Comparison of ENCODE assay signal across 11 mouse cellular contexts in the genomic region with DNA sequence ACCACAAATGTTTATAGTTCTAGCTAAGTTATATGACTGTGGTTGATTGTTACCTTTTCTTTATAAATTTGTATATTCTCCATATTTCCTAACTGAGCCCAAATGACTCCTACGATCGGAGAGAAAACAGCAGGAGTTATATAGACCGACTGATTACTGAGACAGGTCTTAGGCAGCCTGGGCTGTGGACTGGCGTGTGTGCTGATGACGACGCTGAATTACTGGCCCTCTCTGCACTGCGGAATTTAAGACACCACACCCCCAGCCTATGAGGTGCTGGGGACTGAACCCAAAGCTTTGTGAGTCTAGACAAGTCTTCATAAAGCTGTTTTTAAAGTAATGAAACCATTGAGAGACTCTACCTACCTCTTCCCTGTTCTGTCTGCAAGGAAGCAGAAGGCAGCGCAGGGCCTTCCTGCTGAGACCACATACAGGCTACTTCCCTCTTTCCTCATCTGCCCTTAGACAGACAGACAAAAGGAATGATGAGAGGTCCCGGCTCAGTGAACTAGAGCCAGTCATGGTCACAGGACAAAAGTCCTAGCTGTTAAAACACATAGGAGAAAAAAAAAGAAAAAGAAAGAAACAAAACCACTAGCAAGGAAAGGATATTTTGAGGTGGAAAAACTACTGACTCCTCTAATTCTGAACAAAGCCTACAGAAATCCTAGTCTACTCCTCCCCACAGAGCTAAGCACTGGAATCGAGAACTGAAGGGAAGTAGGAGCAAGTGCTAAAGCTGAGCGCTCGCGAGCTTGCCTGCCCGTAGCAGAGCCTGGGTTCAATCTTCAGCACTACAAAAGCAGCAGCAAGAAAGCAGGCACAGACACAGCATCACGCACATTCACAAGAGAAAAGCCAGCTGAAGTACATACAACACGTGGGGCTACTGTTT. TPM values are rescaled to one million over a fixed set of nuclear protein-coding genes. Genes with fewer than 3 reads are reported as not detected.
A peak's percentile ranks its signal among the peaks of the same experiment; 100 is the strongest.
DNase-seq lines count a peak whose midpoint lies in the region; ATAC-seq and TF ChIP-seq lines count a peak whose summit lies in the region.
"Had no signal": no experiment of that assay in that cellular context is flagged by ENCODE, and none has a peak within 500 bp of the region (broad histone marks: within the 10 kb centered on the region; RNA-seq: fewer than 3 reads in every experiment).

No protein-coding gene starts in this region.

- no peaks in the 10 kb centered on the region for H3K27me3 ChIP-seq in forebrain, embryonic 11.5 days (ENCODE audit: control insufficient read depth, insufficient read depth, low read length)
- no peaks in the 10 kb centered on the region for H3K27me3 ChIP-seq in forebrain, postnatal 0 days (ENCODE audit: insufficient read depth, low read length)
- H3K27me3 ChIP-seq in midbrain, embryonic 11.5 days (ENCODE audit: control insufficient read depth, insufficient read depth, low read length): no peaks in the 10 kb centered on the region
- H3K27me3 ChIP-seq in midbrain, postnatal 0 days (ENCODE audit: insufficient read depth, low read length): no peaks in the 10 kb centered on the region
- no peaks in the 10 kb centered on the region for H3K27me3 ChIP-seq in limb, embryonic 12.5 days
- H3K27me3 ChIP-seq: embryonic facial prominence, embryonic 13.5 days; stomach, embryonic 15.5 days had no signal

- DNase-seq in forebrain, embryonic 11.5 days (ENCODE audit: low spot score): no peak
- DNase-seq in forebrain, postnatal 0 days: no peak
- peak; percentile 87 for DNase-seq in midbrain, embryonic 11.5 days (ENCODE audit: low spot score, missing footprints)
- no peak for DNase-seq in midbrain, postnatal 0 days (ENCODE audit: low spot score)
- DNase-seq in gastrocnemius, adult 8-10 months (ENCODE audit: low spot score in 2 of 2): no peak
- DNase-seq in cerebellum, postnatal 4 days (ENCODE audit: low spot score in 2 of 2): no peak

- ATAC-seq in forebrain, embryonic 11.5 days (replicated peaks; ENCODE audit: low FRiP score): no peak
- no peak for ATAC-seq in forebrain, postnatal 0 days
- no peak for ATAC-seq in midbrain, embryonic 11.5 days (ENCODE audit: low FRiP score)
- ATAC-seq in midbrain, postnatal 0 days (ENCODE audit: low FRiP score): no peak
- ATAC-seq in limb, embryonic 12.5 days (ENCODE audit: insufficient number of reproducible peaks, insufficient read depth, low FRiP score, low TSS enrichment, low read depth): no peak
- ATAC-seq in neutrophil, adult 5-6 weeks (ENCODE audit: extremely low read depth, insufficient number of reproducible peaks, low FRiP score, poor library complexity, severe bottlenecking): peak; percentile 53; the same call in 1 of the 2 replicates

- no peak overlapping the region for H3K27ac ChIP-seq in forebrain, embryonic 11.5 days (ENCODE audit: low read depth, low read length)
- H3K27ac ChIP-seq in forebrain, postnatal 0 days (ENCODE audit: low read depth, low read length): no peak overlapping the region
- no peak overlapping the region for H3K27ac ChIP-seq in midbrain, embryonic 11.5 days (ENCODE audit: low read depth, low read length)
- no peak overlapping the region for H3K27ac ChIP-seq in midbrain, postnatal 0 days (ENCODE audit: low read depth, low read length)
- H3K27ac ChIP-seq in limb, embryonic 12.5 days: peak overlapping the region; percentile 12; the same call in 1 of the 2 replicates
- H3K27ac ChIP-seq: embryonic facial prominence, embryonic 13.5 days; kidney, postnatal 0 days; stomach, embryonic 15.5 days had no signal

- H3K36me3 ChIP-seq in forebrain, embryonic 11.5 days (ENCODE audit: control insufficient read depth, insufficient read depth, low read length): no peaks in the 10 kb centered on the region; the same call in 1 of the 2 replicates
- H3K36me3 ChIP-seq in forebrain, postnatal 0 days (ENCODE audit: insufficient read depth): 0 out of 2 replicates have a peak, but pooled peaks cover 4% of the 10 kb centered on the region
- H3K36me3 ChIP-seq in midbrain, embryonic 11.5 days (ENCODE audit: control insufficient read depth, insufficient read depth, low read length): no peaks in the 10 kb centered on the region
- no peaks in the 10 kb centered on the region for H3K36me3 ChIP-seq in midbrain, postnatal 0 days (ENCODE audit: insufficient read depth, low read length)
- no peaks in the 10 kb centered on the region for H3K36me3 ChIP-seq in limb, embryonic 12.5 days
- H3K36me3 ChIP-seq: embryonic facial prominence, embryonic 13.5 days; stomach, embryonic 15.5 days had no signal

- no peak overlapping the region for H3K4me3 ChIP-seq in forebrain, embryonic 11.5 days (ENCODE audit: low read depth, low read length)
- H3K4me3 ChIP-seq in forebrain, postnatal 0 days (ENCODE audit: low read depth, low read length): no peak overlapping the region
- no peak overlapping the region for H3K4me3 ChIP-seq in midbrain, embryonic 11.5 days (ENCODE audit: low read depth, low read length)
- H3K4me3 ChIP-seq in midbrain, postnatal 0 days (ENCODE audit: low read depth, low read length): no peak overlapping the region
- no peak overlapping the region for H3K4me3 ChIP-seq in limb, embryonic 12.5 days (replicated peaks)
- H3K4me3 ChIP-seq: embryonic facial prominence, embryonic 13.5 days; stomach, embryonic 15.5 days had no signal

- no peak for TF ChIP-seq CTCF in forebrain, postnatal 0 days (IDR thresholded peaks at IDR 0.05; ENCODE audit: low read depth)
- TF ChIP-seq CTCF in midbrain, postnatal 0 days (IDR thresholded peaks at IDR 0.05): no peak

- peaks cover 13% of the 10 kb centered on the region for H3K4me1 ChIP-seq in forebrain, embryonic 11.5 days (replicated peaks; ENCODE audit: control insufficient read depth, insufficient read depth, low read length)
- H3K4me1 ChIP-seq in forebrain, postnatal 0 days (ENCODE audit: insufficient read depth): no peaks in the 10 kb centered on the region
- H3K4me1 ChIP-seq in midbrain, embryonic 11.5 days (ENCODE audit: control insufficient read depth, insufficient read depth, low read length): peaks cover 24% of the 10 kb centered on the region
- H3K4me1 ChIP-seq in midbrain, postnatal 0 days (ENCODE audit: insufficient read depth, low read length): peaks cover 9% of the 10 kb centered on the region; the same call in 1 of the 2 replicates
- H3K4me1 ChIP-seq in limb, embryonic 12.5 days (replicated peaks): peaks cover 54% of the 10 kb centered on the region

- 31% methylated on average over 16 of the region's 16 CpGs for WGBS in forebrain, embryonic 11.5 days
- WGBS in forebrain, postnatal 0 days: 41% methylated on average over 16 of the region's 16 CpGs
- 23% methylated on average over 16 of the region's 16 CpGs for WGBS in midbrain, embryonic 11.5 days
- WGBS in midbrain, postnatal 0 days: 32% methylated on average over 16 of the region's 16 CpGs
- WGBS in limb, embryonic 12.5 days: 29% methylated on average over 16 of the region's 16 CpGs

- no peak overlapping the region for H3K4me2 ChIP-seq in forebrain, embryonic 11.5 days (ENCODE audit: low read depth, low read length, severe bottlenecking)
- H3K4me2 ChIP-seq in forebrain, postnatal 0 days (ENCODE audit: low read depth): no peak overlapping the region
- H3K4me2 ChIP-seq in midbrain, embryonic 11.5 days: no peak overlapping the region
- no peak overlapping the region for H3K4me2 ChIP-seq in midbrain, postnatal 0 days (ENCODE audit: low read depth, low read length, poor library complexity, severe bottlenecking)
- H3K4me2 ChIP-seq in limb, embryonic 12.5 days: no peak overlapping the region
- H3K4me2 ChIP-seq: embryonic facial prominence, embryonic 13.5 days; stomach, embryonic 15.5 days had no signal

- H3K9ac ChIP-seq in forebrain, embryonic 11.5 days (ENCODE audit: low read length): peak overlapping the region; percentile 13; the same call in 1 of the 2 replicates
- H3K9ac ChIP-seq in forebrain, postnatal 0 days: no peak overlapping the region
- no peak overlapping the region for H3K9ac ChIP-seq in midbrain, embryonic 11.5 days (ENCODE audit: low read length)
- H3K9ac ChIP-seq in midbrain, postnatal 0 days (replicated peaks; ENCODE audit: low read length, poor library complexity, severe bottlenecking): no peak overlapping the region
- peak overlapping the region; percentile 23; the same call in 1 of the 2 replicates for H3K9ac ChIP-seq in limb, embryonic 12.5 days (replicated peaks)
- H3K9ac ChIP-seq: embryonic facial prominence, embryonic 13.5 days; stomach, embryonic 15.5 days had no signal

- H3K9me3 ChIP-seq in forebrain, embryonic 11.5 days (ENCODE audit: control insufficient read depth, low read length): no peaks in the 10 kb centered on the region
- no peaks in the 10 kb centered on the region for H3K9me3 ChIP-seq in forebrain, postnatal 0 days (ENCODE audit: low read length)
- no peaks in the 10 kb centered on the region for H3K9me3 ChIP-seq in midbrain, embryonic 11.5 days (ENCODE audit: control insufficient read depth, low read length)
- H3K9me3 ChIP-seq in midbrain, postnatal 0 days (ENCODE audit: low read length): no peaks in the 10 kb centered on the region
- no peaks in the 10 kb centered on the region for H3K9me3 ChIP-seq in limb, embryonic 12.5 days
- H3K9me3 ChIP-seq: embryonic facial prominence, embryonic 13.5 days; stomach, embryonic 15.5 days had no signal

RNA-seq across cellular contexts. Expression of gene Arid3b, which starts 16.2 kb away (rescaled TPM):
- 27.4 and 32.1 TPM in 2 replicates for polyA plus RNA-seq in forebrain, embryonic 11.5 days (2014; fragmentation: Nextera tagmentation; extraction: Ambion mirVana)
- 4.7 and 5.5 TPM in 2 replicates for total RNA-seq in forebrain, postnatal 0 days (2014; rRNA removed)
- 3.1 and 3.8 TPM in 2 replicates for polyA plus RNA-seq in forebrain, postnatal 0 days (2015; fragmentation: Nextera tagmentation; extraction: Ambion mirVana)
- 22.0 and 25.7 TPM in 2 replicates for polyA plus RNA-seq in midbrain, embryonic 11.5 days (2014; fragmentation: Nextera tagmentation; extraction: Ambion mirVana)
- total RNA-seq in midbrain, postnatal 0 days (2014; rRNA removed): 4.9 and 5.3 TPM in 2 replicates
- polyA plus RNA-seq in midbrain, postnatal 0 days (2015; fragmentation: Nextera tagmentation; extraction: Ambion mirVana): 3.7 and 4.6 TPM in 2 replicates
- 19.0 and 22.4 TPM in 2 replicates for polyA plus RNA-seq in limb, embryonic 12.5 days (2016; fragmentation: Nextera tagmentation; extraction: Ambion mirVana)
- 47.4 and 51.3 TPM in 2 replicates for total RNA-seq in neutrophil, adult 5-6 weeks (2017)
- 1 to 10 TPM; 3.1 to 6.0 (median 4.4) TPM for total RNA-seq in gastrocnemius, adult 8-10 months (2022)

RNA-seq across cellular contexts. Expression of gene Clk3, which starts 54.8 kb away (rescaled TPM):
- polyA plus RNA-seq in forebrain, embryonic 11.5 days (2014; fragmentation: Nextera tagmentation; extraction: Ambion mirVana): 91.5 and 102 TPM in 2 replicates
- 79.7 and 105 TPM in 2 replicates for total RNA-seq in forebrain, postnatal 0 days (2014; rRNA removed)
- 55.4 and 61.7 TPM in 2 replicates for polyA plus RNA-seq in forebrain, postnatal 0 days (2015; fragmentation: Nextera tagmentation; extraction: Ambion mirVana)
- 84.2 and 91.6 TPM in 2 replicates for polyA plus RNA-seq in midbrain, embryonic 11.5 days (2014; fragmentation: Nextera tagmentation; extraction: Ambion mirVana)
- total RNA-seq in midbrain, postnatal 0 days (2014; rRNA removed): 82.1 and 83.7 TPM in 2 replicates
- 53.4 and 54.3 TPM in 2 replicates for polyA plus RNA-seq in midbrain, postnatal 0 days (2015; fragmentation: Nextera tagmentation; extraction: Ambion mirVana)
- polyA plus RNA-seq in limb, embryonic 12.5 days (2016; fragmentation: Nextera tagmentation; extraction: Ambion mirVana): 79.6 and 83.3 TPM in 2 replicates
- 110 and 117 TPM in 2 replicates for total RNA-seq in neutrophil, adult 5-6 weeks (2017)
- 10 to 100 TPM; 41.4 to 61.1 (median 44.6) TPM for total RNA-seq in gastrocnemius, adult 8-10 months (2022)

Comparison
In these comparisons a context has a peak if more than half of its experiments do, and no peak if none do; other contexts are left out.
1. H3K9ac ChIP-seq: peak in forebrain, embryonic 11.5 days (single experiment) and limb, embryonic 12.5 days (single experiment); none in forebrain, postnatal 0 days (single experiment), midbrain, embryonic 11.5 days (single experiment) and midbrain, postnatal 0 days (single experiment).